26 mouse cellular contexts compared by ENCODE assay signal in the genomic region with DNA sequence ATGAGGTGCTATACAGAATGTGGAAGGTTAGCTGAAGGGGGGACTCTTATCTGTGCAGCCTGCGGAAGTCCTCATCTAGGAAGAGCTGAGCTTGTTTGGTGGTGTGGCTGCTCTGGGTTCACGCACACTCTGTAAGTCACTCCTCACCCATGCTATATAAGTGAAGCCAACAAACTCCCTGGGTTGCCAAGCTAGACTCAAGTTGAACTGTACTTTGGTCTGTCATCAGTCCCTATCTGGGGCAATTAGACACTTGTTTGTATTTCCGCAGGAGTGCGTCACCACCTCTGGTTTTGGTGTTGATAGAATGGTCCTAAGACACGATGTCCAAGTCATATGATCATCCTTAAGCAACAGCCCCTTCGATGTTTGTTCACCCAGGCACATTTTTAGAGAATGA. TPM values are rescaled to one million over a fixed set of nuclear protein-coding genes. Genes with fewer than 3 reads are reported as not detected.
DNase-seq lines count a peak whose midpoint lies in the region; ATAC-seq and TF ChIP-seq lines count a peak whose summit lies in the region.
"Had no signal": no experiment of that assay in that cellular context is flagged by ENCODE, and none has a peak within 500 bp of the region (broad histone marks: within the 10 kb centered on the region; RNA-seq: fewer than 3 reads in every experiment).

No protein-coding gene starts in this region.

- no peaks in the 10 kb centered on the region for H3K27me3 ChIP-seq in hindbrain, postnatal 0 days (ENCODE audit: insufficient read depth, low read length)
- H3K27me3 ChIP-seq in hindbrain, embryonic 14.5 days (ENCODE audit: control insufficient read depth, insufficient read depth, low read length): no peaks in the 10 kb centered on the region
- H3K27me3 ChIP-seq in midbrain, embryonic 16.5 days (ENCODE audit: control insufficient read depth, insufficient read depth, low read depth, low read length): no peaks in the 10 kb centered on the region
- H3K27me3 ChIP-seq in midbrain, embryonic 11.5 days (ENCODE audit: control insufficient read depth, insufficient read depth, low read length): no peaks in the 10 kb centered on the region
- H3K27me3 ChIP-seq in intestine, postnatal 0 days (replicated peaks; ENCODE audit: control insufficient read depth, insufficient read depth, low read length): no peaks in the 10 kb centered on the region
- H3K27me3 ChIP-seq: CH12.LX; forebrain, embryonic 13.5 days; heart, embryonic 13.5 days; hindbrain, embryonic 13.5 days had no signal

- H3K4me1 ChIP-seq in hindbrain, postnatal 0 days (ENCODE audit: insufficient read depth, low read length): no peaks in the 10 kb centered on the region
- no peaks in the 10 kb centered on the region for H3K4me1 ChIP-seq in hindbrain, embryonic 14.5 days (replicated peaks; ENCODE audit: control insufficient read depth, insufficient read depth, low read length)
- no peaks in the 10 kb centered on the region for H3K4me1 ChIP-seq in midbrain, embryonic 16.5 days (ENCODE audit: control insufficient read depth, insufficient read depth, low read length)
- H3K4me1 ChIP-seq in midbrain, embryonic 11.5 days (ENCODE audit: control insufficient read depth, insufficient read depth, low read length): no peaks in the 10 kb centered on the region
- H3K4me1 ChIP-seq in intestine, postnatal 0 days (replicated peaks; ENCODE audit: control insufficient read depth, insufficient read depth, low read length): 0 out of 2 replicates have a peak, but pooled peaks cover 3% of the 10 kb centered on the region
- H3K4me1 ChIP-seq: forebrain, embryonic 10.5 days; forebrain, embryonic 13.5 days; hindbrain, embryonic 10.5 days; hindbrain, embryonic 13.5 days had no signal

- no peaks in the 10 kb centered on the region for H3K9me3 ChIP-seq in hindbrain, postnatal 0 days (ENCODE audit: low read length)
- no peaks in the 10 kb centered on the region for H3K9me3 ChIP-seq in hindbrain, embryonic 14.5 days (ENCODE audit: control insufficient read depth, low read length)
- H3K9me3 ChIP-seq in midbrain, embryonic 16.5 days (replicated peaks; ENCODE audit: control insufficient read depth, low read length, poor library complexity, severe bottlenecking): no peaks in the 10 kb centered on the region
- no peaks in the 10 kb centered on the region for H3K9me3 ChIP-seq in midbrain, embryonic 11.5 days (ENCODE audit: control insufficient read depth, low read length)
- H3K9me3 ChIP-seq in intestine, postnatal 0 days (ENCODE audit: control insufficient read depth): no peaks in the 10 kb centered on the region
- H3K9me3 ChIP-seq: forebrain, embryonic 10.5 days; forebrain, embryonic 13.5 days; G1E; heart, embryonic 10.5 days; heart, embryonic 13.5 days; hindbrain, embryonic 10.5 days; hindbrain, embryonic 13.5 days had no signal

- H3K4me2 ChIP-seq in hindbrain, postnatal 0 days (ENCODE audit: low read depth, low read length): no peak overlapping the region
- H3K4me2 ChIP-seq in hindbrain, embryonic 14.5 days (replicated peaks): no peak overlapping the region
- H3K4me2 ChIP-seq in midbrain, embryonic 16.5 days (ENCODE audit: low read length): no peak overlapping the region
- H3K4me2 ChIP-seq in midbrain, embryonic 11.5 days: no peak overlapping the region
- H3K4me2 ChIP-seq in intestine, postnatal 0 days (replicated peaks; ENCODE audit: low read depth): no peak overlapping the region
- H3K4me2 ChIP-seq: forebrain, embryonic 13.5 days; heart, embryonic 13.5 days; hindbrain, embryonic 13.5 days had no signal

- no peak overlapping the region for H3K27ac ChIP-seq in hindbrain, postnatal 0 days
- no peak overlapping the region for H3K27ac ChIP-seq in hindbrain, embryonic 14.5 days
- no peak overlapping the region for H3K27ac ChIP-seq in midbrain, embryonic 16.5 days (ENCODE audit: low read length)
- H3K27ac ChIP-seq in midbrain, embryonic 11.5 days (ENCODE audit: low read depth, low read length): no peak overlapping the region
- no peak overlapping the region for H3K27ac ChIP-seq in intestine, postnatal 0 days (ENCODE audit: low read depth, low read length)
- H3K27ac ChIP-seq: forebrain, embryonic 10.5 days; forebrain, embryonic 13.5 days; heart, adult 2 months; heart, embryonic 10.5 days; heart, embryonic 13.5 days; hindbrain, embryonic 10.5 days; hindbrain, embryonic 13.5 days had no signal

- WGBS in hindbrain, postnatal 0 days: 94% methylated on average over 6 of the region's 6 CpGs
- 92% methylated on average over 6 of the region's 6 CpGs for WGBS in hindbrain, embryonic 14.5 days
- WGBS in midbrain, embryonic 16.5 days: 95% methylated on average over 6 of the region's 6 CpGs
- 92% methylated on average over 6 of the region's 6 CpGs for WGBS in midbrain, embryonic 11.5 days
- WGBS in intestine, postnatal 0 days: 44% methylated on average over 6 of the region's 6 CpGs

- H3K36me3 ChIP-seq in hindbrain, postnatal 0 days (ENCODE audit: insufficient read depth, low read length): no peaks in the 10 kb centered on the region; the same call in 1 of the 2 replicates
- H3K36me3 ChIP-seq in hindbrain, embryonic 14.5 days (replicated peaks; ENCODE audit: control insufficient read depth, insufficient read depth): no peaks in the 10 kb centered on the region
- peaks cover 4% of the 10 kb centered on the region; the same call in 1 of the 2 replicates for H3K36me3 ChIP-seq in midbrain, embryonic 16.5 days (ENCODE audit: control insufficient read depth, insufficient read depth, low read length)
- no peaks in the 10 kb centered on the region for H3K36me3 ChIP-seq in midbrain, embryonic 11.5 days (ENCODE audit: control insufficient read depth, insufficient read depth, low read length)
- peaks cover 3% of the 10 kb centered on the region; the same call in 1 of the 2 replicates for H3K36me3 ChIP-seq in intestine, postnatal 0 days (ENCODE audit: control insufficient read depth, insufficient read depth)
- H3K36me3 ChIP-seq: forebrain, embryonic 10.5 days; G1E; hindbrain, embryonic 10.5 days had no signal

- 0 out of 2 replicates have a peak, but pooled peaks have one; percentile 21 for ATAC-seq in hindbrain, postnatal 0 days
- no peak for ATAC-seq in hindbrain, embryonic 14.5 days (ENCODE audit: low FRiP score)
- 0 out of 2 replicates have a peak, but pooled peaks have one; percentile 17 for ATAC-seq in midbrain, embryonic 16.5 days
- ATAC-seq in midbrain, embryonic 11.5 days (ENCODE audit: low FRiP score): no peak
- ATAC-seq in intestine, postnatal 0 days: peak; percentile 96
- ATAC-seq: forebrain, embryonic 13.5 days; forebrain, embryonic 16.5 days had no signal

- no peak overlapping the region for H3K4me3 ChIP-seq in hindbrain, postnatal 0 days (ENCODE audit: low read length)
- no peak overlapping the region for H3K4me3 ChIP-seq in hindbrain, embryonic 14.5 days (replicated peaks; ENCODE audit: low read length)
- H3K4me3 ChIP-seq in midbrain, embryonic 16.5 days (ENCODE audit: low read depth, low read length): no peak overlapping the region
- no peak overlapping the region for H3K4me3 ChIP-seq in midbrain, embryonic 11.5 days (ENCODE audit: low read depth, low read length)
- no peak overlapping the region for H3K4me3 ChIP-seq in intestine, postnatal 0 days (ENCODE audit: low read depth, low read length)
- H3K4me3 ChIP-seq: forebrain, embryonic 10.5 days; forebrain, embryonic 13.5 days; heart, adult 2 months; heart, embryonic 10.5 days; heart, embryonic 13.5 days; hindbrain, embryonic 10.5 days; hindbrain, embryonic 13.5 days had no signal

- TF ChIP-seq CTCF in hindbrain, postnatal 0 days (IDR thresholded peaks at IDR 0.05; ENCODE audit: low read depth): no peak
- no peak for TF ChIP-seq CTCF in intestine, postnatal 0 days (IDR thresholded peaks at IDR 0.05; ENCODE audit: low read depth)

- no peak for DNase-seq in hindbrain, postnatal 0 days (ENCODE audit: low spot score)
- DNase-seq in hindbrain, embryonic 14.5 days (ENCODE audit: low spot score): no peak
- no peak for DNase-seq in midbrain, embryonic 11.5 days (ENCODE audit: low spot score, missing footprints)
- DNase-seq in yolk sac, embryonic 10.5 days (ENCODE audit: low spot score): peak; percentile 33
- no peak for DNase-seq in kidney, adult 11 months
- DNase-seq in adrenal gland, postnatal 14 days: no peak
- DNase-seq: adrenal gland, adult 2 months; adrenal gland, postnatal 36 days; B cell, adult 2 months; cerebellum, adult 18-20 months; cerebellum, adult 9-10 months; cerebellum, postnatal 14 days; gastrocnemius, postnatal 10 days; gastrocnemius, postnatal 36 days; heart, adult 2 months had no signal

- no peak overlapping the region for H3K9ac ChIP-seq in hindbrain, postnatal 0 days (replicated peaks; ENCODE audit: low read length)
- H3K9ac ChIP-seq in hindbrain, embryonic 14.5 days: no peak overlapping the region
- H3K9ac ChIP-seq in midbrain, embryonic 16.5 days (ENCODE audit: low read depth, low read length): no peak overlapping the region
- H3K9ac ChIP-seq in midbrain, embryonic 11.5 days (ENCODE audit: low read length): no peak overlapping the region
- H3K9ac ChIP-seq in intestine, postnatal 0 days (ENCODE audit: low read depth, low read length): no peak overlapping the region
- H3K9ac ChIP-seq: forebrain, embryonic 13.5 days; heart, embryonic 13.5 days; hindbrain, embryonic 13.5 days had no signal

RNA-seq across cellular contexts. Expression of a gene that starts 8.4 kb away (rescaled TPM):
- 32.6 and 33.8 TPM in 2 replicates for total RNA-seq in hindbrain, postnatal 0 days (2014; rRNA removed)
- polyA plus RNA-seq in hindbrain, postnatal 0 days (2015; fragmentation: Nextera tagmentation; extraction: Ambion mirVana): 29.9 and 33.2 TPM in 2 replicates
- polyA plus RNA-seq in hindbrain, embryonic 14.5 days (2014; fragmentation: Nextera tagmentation; extraction: Ambion mirVana): 37.1 and 37.4 TPM in 2 replicates
- polyA plus RNA-seq in midbrain, embryonic 16.5 days (2015; fragmentation: Nextera tagmentation; extraction: Ambion mirVana): 26.3 and 28.2 TPM in 2 replicates
- polyA plus RNA-seq in midbrain, embryonic 11.5 days (2014; fragmentation: Nextera tagmentation; extraction: Ambion mirVana): 30.6 and 33.1 TPM in 2 replicates
- polyA plus RNA-seq in intestine, postnatal 0 days (2015; fragmentation: Nextera tagmentation; extraction: Ambion mirVana): 23.3 and 24.4 TPM in 2 replicates
- 33.2 and 35.1 TPM in 2 replicates for total RNA-seq in adrenal gland, postnatal 14 days (2021)

Comparison
In these comparisons a context has a peak if more than half of its experiments do, and no peak if none do; other contexts are left out.
1. ATAC-seq: peak in hindbrain, postnatal 0 days (single experiment), midbrain, embryonic 16.5 days (single experiment) and intestine, postnatal 0 days (single experiment); none in hindbrain, embryonic 14.5 days (single experiment) and midbrain, embryonic 11.5 days (single experiment).